Mouse (Mus musculus) left cerebral cortex, postnatal 25 days (tissue): ENCODE data around the gene Cage1. TPM values are rescaled to one million over a fixed set of nuclear protein-coding genes. Genes with fewer than 3 reads are reported as not detected.

ENCODE experiments used
- DNase-seq, 2 experiments: peaks; one replicate each; pipeline ENCODE4 v3.0.0; 2022; ENCODE audit warnings: low spot score in 2 of 2, mixed read lengths in 1 of 2
- intact Hi-C: fragments of 180-260 bp; cut with DNase I; formaldehyde crosslinking; loops from one replicate; pipeline ENCODE4 v1.15.1; 2025
- total RNA-seq, 2 experiments: library from RNA; stranded (reverse); gene quantifications; 2 replicates each; pipeline ENCODE4 v1.2.3; 2021

The Cage1 gene
- total RNA-seq, 2 experiments from 2014 or later: 5.3 to 5.4 TPM

GRCm38 (mm10) chr13:38018791-38019190, 18.1 kb downstream of the Cage1 start:
- intact Hi-C loops: no loop called here
- DNase-seq: no peak

- intact Hi-C loops: no loop called here
- no peak for DNase-seq
Measured at GRCm38 (mm10) chr13:38015591-38015990, 21.3 kb downstream of the Cage1 start.

- intact Hi-C loops: no loop called here
- no peak for DNase-seq
Measured at GRCm38 (mm10) chr13:38012436-38012835, 24.4 kb downstream of the Cage1 start.

- no peak for DNase-seq
- intact Hi-C loops: no loop called here
Measured at GRCm38 (mm10) chr13:38010444-38010910, 26.4 kb downstream of the Cage1 start.

GRCm38 (mm10) chr13:38009721-38010408, 27.0 kb downstream of the Cage1 start:
- no peak for DNase-seq
- intact Hi-C loops: no loop called here

GRCm38 (mm10) chr13:38007972-38008371, 28.9 kb downstream of the Cage1 start:
- no peak for DNase-seq
- intact Hi-C loops: no loop called here

GRCm38 (mm10) chr13:38002461-38002860, 34.4 kb downstream of the Cage1 start:
- intact Hi-C loops: no loop called here
- DNase-seq: no peak

GRCm38 (mm10) chr13:37999713-38000112, 37.2 kb downstream of the Cage1 start:
- DNase-seq: no peak
- intact Hi-C loops: no loop called here

GRCm38 (mm10) chr13:37994405-37994749, 42.5 kb downstream of the Cage1 start:
- DNase-seq: no peak
- intact Hi-C loops: loop anchor here (2.0 to 5.0 kb wide), 3 partner anchors 42 to 213 kb away; partner anchors contain the start of genes Cage1 and Riok1

GRCm38 (mm10) chr13:37993704-37994404, 43.0 kb downstream of the Cage1 start, which contains the start of gene Ssr1:
Ssr1 (minus strand) TSS chr13:37994217.
- intact Hi-C loops: loop anchor here (2.0 to 5.0 kb wide), 3 partner anchors 43 to 213 kb away; partner anchors contain the start of genes Cage1 and Riok1
- DNase-seq: peak; percentile 96

GRCm38 (mm10) chr13:37993376-37993703, 43.5 kb downstream of the Cage1 start:
- DNase-seq: no peak
- intact Hi-C loops: loop anchor here (5.0 kb wide), 2 partner anchors 64 to 214 kb away; no protein-coding TSS in a partner anchor

- intact Hi-C loops: loop anchor here (5.0 kb wide), 2 partner anchors 64 to 214 kb away; no protein-coding TSS in a partner anchor
- DNase-seq: no peak
Measured at GRCm38 (mm10) chr13:37992638-37993371, 44.1 kb downstream of the Cage1 start.

GRCm38 (mm10) chr13:37989701-37990100, 47.2 kb downstream of the Cage1 start:
- intact Hi-C loops: loop anchor here (5.0 kb wide), 2 partner anchors 68 to 218 kb away; no protein-coding TSS in a partner anchor
- DNase-seq: no peak

- no peak for DNase-seq
- intact Hi-C loops: no loop called here
Measured at GRCm38 (mm10) chr13:37986166-37986565, 50.7 kb downstream of the Cage1 start.

GRCm38 (mm10) chr13:37981063-37981462, 55.8 kb downstream of the Cage1 start:
- intact Hi-C loops: loop anchor here (5.0 kb wide), 1 partner anchor 71 kb away; no protein-coding TSS in a partner anchor
- no peak for DNase-seq

GRCm38 (mm10) chr13:37980346-37980745, 56.5 kb downstream of the Cage1 start:
- intact Hi-C loops: loop anchor here (5.0 kb wide), 1 partner anchor 72 kb away; no protein-coding TSS in a partner anchor
- DNase-seq: no peak

GRCm38 (mm10) chr13:37979506-37979905, 57.4 kb downstream of the Cage1 start:
- DNase-seq: no peak
- intact Hi-C loops: loop anchor here (5.0 kb wide), 1 partner anchor 63 kb away; no protein-coding TSS in a partner anchor

- intact Hi-C loops: loop anchor here (5.0 kb wide), 1 partner anchor 68 kb away; no protein-coding TSS in a partner anchor
Measured at GRCm38 (mm10) chr13:37974731-37975130, 62.1 kb downstream of the Cage1 start.

GRCm38 (mm10) chr13:37974036-37974435, 62.8 kb downstream of the Cage1 start:
- intact Hi-C loops: no loop called here
- peak in 1 of 2 experiments; percentile 51 for DNase-seq

More at GRCm38 (mm10) chr13:37974731-37975130, 62.1 kb downstream of the Cage1 start:
- DNase-seq: no peak
